Mouse (Mus musculus): Measurements from ENCODE around the gene Urm1. TPM values are rescaled to one million over a fixed set of nuclear protein-coding genes. Genes with fewer than 3 reads are reported as not detected.

The Urm1 gene
- total RNA-seq, 2 experiments from 2014 or later: 48.0 to 56.8 TPM

Small RNA genes lying within 50 kb of the gene (microRNA-seq; reads per million reads assigned to microRNA genes)
- gene Mir219a-2: 0 to 0.20 reads per million in 2 experiments
- gene Mir219b: 0 reads per million in 2 experiments

Other genes starting within 250 kb of the Urm1 start
- gene Rapgef1, start 200.4 kb upstream of the Urm1 start, total RNA-seq (2021): 100 to 1,000 TPM in 1 of 2 experiments, 10 to 100 TPM in 1; 99.0 to 104 TPM
- gene Gm13420, start 68.4 kb upstream of the Urm1 start, total RNA-seq (2021): 1 to 10 TPM in 1 of 2 experiments, under 1 TPM in 1; 0.91 to 1.2 TPM
- gene Gm13547, start 60.8 kb upstream of the Urm1 start, total RNA-seq (2021): not detected
- gene Coq4, start 32.6 kb upstream of the Urm1 start, total RNA-seq (2021): 10 to 100 TPM; 28.6 to 30.7 TPM
- gene Trub2, start 31.6 kb upstream of the Urm1 start, total RNA-seq (2021): 10 to 100 TPM; 46.3 to 46.8 TPM
- gene Slc27a4, start 17.4 kb upstream of the Urm1 start, total RNA-seq (2021): 10 to 100 TPM; 74.1 to 76.7 TPM
- 1 to 10 TPM; 6.7 to 9.6 TPM for gene Cercam, start 49.1 kb downstream of the Urm1 start, total RNA-seq (2021)
- gene Odf2, start 69.1 kb downstream of the Urm1 start, total RNA-seq (2021): 100 to 1,000 TPM in 1 of 2 experiments, 10 to 100 TPM in 1; 78.2 to 115 TPM
- gene Gle1, start 115.4 kb downstream of the Urm1 start, total RNA-seq (2021): 10 to 100 TPM; 37.9 to 39.3 TPM
- 100 to 1,000 TPM; 838 to 951 TPM for gene Sptan1, start 145.5 kb downstream of the Urm1 start, total RNA-seq (2021)
- 10 to 100 TPM; 32.5 to 33.0 TPM for gene Wdr34, start 228.8 kb downstream of the Urm1 start, total RNA-seq (2021)
- gene Set, start 237.3 kb downstream of the Urm1 start, total RNA-seq (2021): 100 to 1,000 TPM; 187 to 188 TPM

Measured in layer of hippocampus, postnatal 25 days (tissue).